Mouse (Mus musculus) liver (tissue): ENCODE measurements around the gene Rsrc2.
A peak's percentile ranks its signal among the peaks of the same experiment; 100 is the strongest.
"Not testable (repeated sequence)": the region's sequence is repeated elsewhere in the genome, so short reads cannot be mapped to it uniquely, and the experiment has no call there.

Experiments used
- DNase-seq: peaks from one replicate; pipeline ENCODE4 v3.0.0-alpha.2; 2020; ENCODE audit warnings: mixed read lengths

The Rsrc2 gene

GRCm38 (mm10) chr5:123749065-123750064, at the start of gene Rsrc2, which contains the start of gene Kntc1:
Gene Rsrc2 (minus strand): TSS chr5:123749414.
Gene Kntc1 (plus strand): TSS chr5:123749716.
- peak; percentile 99 for DNase-seq

GRCm38 (mm10) chr5:123793081-123793480, 43.9 kb upstream of the Rsrc2 start:
- DNase-seq = no peak

- DNase-seq = no peak
Measured at GRCm38 (mm10) chr5:123788976-123789375, 39.8 kb upstream of the Rsrc2 start.

GRCm38 (mm10) chr5:123781864-123782263, 32.6 kb upstream of the Rsrc2 start:
- DNase-seq = no peak

- no peak for DNase-seq
Measured at GRCm38 (mm10) chr5:123780716-123781115, 31.5 kb upstream of the Rsrc2 start.

- no peak for DNase-seq
Measured at GRCm38 (mm10) chr5:123773441-123773840, 24.2 kb upstream of the Rsrc2 start.

GRCm38 (mm10) chr5:123766455-123766854, 17.2 kb upstream of the Rsrc2 start:
- DNase-seq = not testable (repeated sequence)

GRCm38 (mm10) chr5:123765506-123765905, 16.3 kb upstream of the Rsrc2 start:
- DNase-seq = no peak

GRCm38 (mm10) chr5:123748339-123749064, 712 bp downstream of the Rsrc2 start:
- no peak for DNase-seq

- DNase-seq = no peak
Measured at GRCm38 (mm10) chr5:123747604-123748003, 1.6 kb downstream of the Rsrc2 start.

- DNase-seq = no peak
Measured at GRCm38 (mm10) chr5:123746253-123746652, 3.0 kb downstream of the Rsrc2 start.

GRCm38 (mm10) chr5:123744358-123744757, 4.9 kb downstream of the Rsrc2 start:
- no peak for DNase-seq

- DNase-seq = no peak
Measured at GRCm38 (mm10) chr5:123730981-123731380, 18.2 kb downstream of the Rsrc2 start.

- not testable (repeated sequence) for DNase-seq
Measured at GRCm38 (mm10) chr5:123723816-123724215, 25.4 kb downstream of the Rsrc2 start.

GRCm38 (mm10) chr5:123720328-123721311, 28.6 kb downstream of the Rsrc2 start, which contains the start of gene Zcchc8:
Gene Zcchc8 (minus strand): TSS chr5:123721100.
- peak; percentile 95 for DNase-seq

- DNase-seq = no peak
Measured at GRCm38 (mm10) chr5:123714622-123715021, 34.6 kb downstream of the Rsrc2 start.

GRCm38 (mm10) chr5:123713782-123714181, 35.4 kb downstream of the Rsrc2 start:
- no peak for DNase-seq

- no peak for DNase-seq
Measured at GRCm38 (mm10) chr5:123709571-123709970, 39.6 kb downstream of the Rsrc2 start.

- DNase-seq = no peak
Measured at GRCm38 (mm10) chr5:123708598-123708997, 40.6 kb downstream of the Rsrc2 start.

GRCm38 (mm10) chr5:123700625-123701024, 48.6 kb downstream of the Rsrc2 start:
- no peak for DNase-seq

- DNase-seq = peak; percentile 73
Measured at GRCm38 (mm10) chr5:123699198-123699597, 50.0 kb downstream of the Rsrc2 start.

GRCm38 (mm10) chr5:123696961-123697360, 52.3 kb downstream of the Rsrc2 start:
- DNase-seq = no peak
